Mouse (Mus musculus) megakaryocyte progenitor cell, adult 5-6 weeks (primary cell): Measurements from ENCODE around the gene Prickle1. TPM values are rescaled to one million over a fixed set of nuclear protein-coding genes. Genes with fewer than 3 reads are reported as not detected.

Experiments used
- ATAC-seq: replicated peaks from 2 replicates; pipeline ENCODE4 v1.8.0; 2016; ENCODE audit warnings: mild to moderate bottlenecking, moderate TSS enrichment, inconsistent platforms; ENCODE audit not compliant: poor library complexity
- total RNA-seq, 2 experiments: library from RNA; stranded (forward) in 1 of 2; stranded (reverse) in 1 of 2; fragments of 157-497, 149-512 nt in 1 of 2; fragments of 200-1000 nt in 1 of 2; gene quantifications; 2 replicates each; pipeline versions ENCODE4 v1.2.3 to v1.2.4; 2015 to 2017

Prickle1 gene
- total RNA-seq, 2 experiments from 2014 or later: 1.7 to 1.8 TPM

DNA sequence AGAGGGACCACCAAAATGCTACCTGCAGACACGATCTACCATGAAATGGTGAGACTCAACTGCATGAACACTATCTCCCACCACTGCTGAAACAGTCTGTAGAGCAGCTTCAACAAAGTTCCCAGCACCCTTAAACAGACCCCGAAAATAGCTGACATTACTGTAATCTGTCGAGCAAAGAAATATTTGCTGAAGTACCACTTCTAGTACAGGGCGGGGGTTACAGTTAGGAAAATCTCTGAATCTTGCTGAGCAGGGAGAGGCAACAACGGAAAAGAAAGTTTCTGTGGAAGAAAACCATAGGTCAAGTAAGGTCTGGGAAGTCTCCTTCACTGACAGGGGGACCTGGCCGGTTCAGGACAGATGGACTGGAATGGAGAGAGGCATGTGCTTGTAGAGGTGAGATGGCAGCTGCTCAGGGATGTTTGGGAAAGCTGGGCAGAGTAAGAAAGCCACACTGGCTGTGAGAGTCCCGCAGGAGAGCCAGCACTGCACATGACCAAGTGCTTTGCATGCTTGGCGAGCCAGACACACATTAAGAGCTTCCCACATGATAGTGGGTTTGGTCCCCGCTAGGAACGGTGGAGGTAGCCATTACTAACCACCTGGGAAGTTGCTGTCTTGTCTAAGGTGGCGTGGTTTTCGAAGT is 41.4 kb downstream of the Prickle1 start:
- no peak for ATAC-seq

- peak; percentile 95 for ATAC-seq
These were observed 43.5 kb downstream of the Prickle1 start for GRCm38 (mm10) chr15:93552169-93552568.

DNA sequence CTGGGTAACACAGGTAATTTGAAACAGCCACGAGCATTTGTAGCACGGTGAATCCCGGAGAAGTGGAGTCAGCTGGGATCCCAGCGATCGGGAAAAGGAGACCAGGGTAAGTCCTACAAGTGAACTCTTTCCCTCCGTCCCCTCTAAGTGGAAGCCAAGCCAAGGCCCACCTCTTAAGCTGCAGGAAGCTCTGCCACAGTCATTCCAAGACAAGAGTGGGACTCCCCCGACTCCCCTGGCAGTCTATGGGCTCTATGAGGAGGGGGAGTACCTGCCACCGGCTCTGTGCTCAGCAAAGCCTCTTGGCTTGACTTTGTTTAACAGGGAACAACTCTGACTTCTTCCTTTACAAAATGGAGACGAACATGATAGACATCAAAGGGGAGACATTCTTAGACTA is 47.4 kb downstream of the Prickle1 start:
- ATAC-seq: no peak

GRCm38 (mm10) chr15:93539415-93539814 is 56.3 kb downstream of the Prickle1 start:
- ATAC-seq: peak; percentile 44; the same call in 1 of the 2 replicates

DNA sequence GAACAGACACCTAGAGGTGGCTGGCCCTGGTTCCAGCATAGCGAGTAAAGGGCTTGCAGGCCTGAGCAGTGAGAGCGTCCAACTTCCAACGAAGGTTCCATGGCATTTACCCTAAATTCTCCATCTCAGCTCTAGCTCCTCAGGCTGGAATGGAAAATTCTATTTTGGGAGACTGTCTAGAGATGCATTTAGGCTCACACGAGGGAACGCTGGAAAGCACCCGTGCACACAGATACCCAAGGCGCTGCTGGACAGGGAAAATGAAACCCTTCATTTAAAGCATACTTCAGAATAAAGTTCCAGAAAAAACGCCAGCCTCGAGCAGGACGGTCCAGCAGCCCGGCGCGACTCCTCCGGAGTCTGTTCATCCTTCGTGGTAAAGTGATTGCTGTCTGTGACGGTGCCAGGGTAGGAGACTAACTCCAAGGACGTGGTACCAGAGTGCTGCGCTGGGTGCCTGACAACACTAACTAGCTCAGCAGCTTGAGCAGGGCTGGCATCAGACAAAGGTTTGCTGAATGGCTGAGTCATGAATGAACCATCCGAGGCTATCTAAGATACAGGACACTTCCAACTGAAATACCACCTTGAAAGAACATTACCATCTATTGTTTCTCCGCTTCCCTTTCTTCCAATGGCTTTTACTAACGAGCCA is 57.0 kb downstream of the Prickle1 start:
- no peak for ATAC-seq

GRCm38 (mm10) chr15:93537745-93538144 is 57.9 kb downstream of the Prickle1 start:
- no peak for ATAC-seq

GRCm38 (mm10) chr15:93536191-93536590 is 59.5 kb downstream of the Prickle1 start:
- no peak for ATAC-seq

DNA sequence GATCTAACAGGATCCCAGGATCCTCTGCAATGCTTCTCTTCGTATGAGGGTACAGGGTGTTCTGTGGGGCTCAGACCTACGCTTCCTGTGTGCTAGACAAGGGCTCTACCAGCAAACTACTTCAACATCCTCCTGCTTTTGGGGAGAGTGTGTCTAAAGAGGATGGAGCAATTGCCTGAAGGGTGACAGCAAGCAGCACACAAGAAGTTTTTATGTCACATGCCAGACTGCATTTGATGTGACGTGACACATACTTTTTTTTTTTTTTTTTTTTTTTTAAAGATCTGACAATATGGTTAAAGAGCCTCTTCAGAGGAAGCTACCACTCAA is 65.0 kb downstream of the Prickle1 start:
- no peak for ATAC-seq

- ATAC-seq: peak; percentile 51
These were observed 65.6 kb downstream of the Prickle1 start for GRCm38 (mm10) chr15:93529831-93530702.

GRCm38 (mm10) chr15:93525305-93525917 is 70.3 kb downstream of the Prickle1 start:
- peak; percentile 80 for ATAC-seq

DNA sequence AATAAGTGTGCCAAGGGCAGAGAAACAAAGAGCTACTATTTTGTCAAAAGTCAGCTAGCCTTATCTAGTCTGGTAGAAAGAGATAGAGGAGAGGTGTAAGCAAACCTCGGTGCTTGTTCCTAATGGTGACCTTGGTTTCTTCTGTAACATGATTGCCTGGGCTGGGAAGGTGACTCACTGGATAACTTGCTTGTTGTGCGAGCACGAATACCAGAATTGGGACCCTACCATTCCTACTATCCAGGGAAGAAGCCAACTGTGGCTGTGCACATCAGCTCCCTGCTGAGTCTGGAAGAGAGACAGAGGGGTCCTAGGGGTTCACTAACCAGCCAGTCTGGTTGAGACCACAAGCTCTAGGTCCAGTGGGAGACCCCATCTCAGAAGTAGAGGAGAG is 73.9 kb downstream of the Prickle1 start:
- ATAC-seq: no peak

DNA sequence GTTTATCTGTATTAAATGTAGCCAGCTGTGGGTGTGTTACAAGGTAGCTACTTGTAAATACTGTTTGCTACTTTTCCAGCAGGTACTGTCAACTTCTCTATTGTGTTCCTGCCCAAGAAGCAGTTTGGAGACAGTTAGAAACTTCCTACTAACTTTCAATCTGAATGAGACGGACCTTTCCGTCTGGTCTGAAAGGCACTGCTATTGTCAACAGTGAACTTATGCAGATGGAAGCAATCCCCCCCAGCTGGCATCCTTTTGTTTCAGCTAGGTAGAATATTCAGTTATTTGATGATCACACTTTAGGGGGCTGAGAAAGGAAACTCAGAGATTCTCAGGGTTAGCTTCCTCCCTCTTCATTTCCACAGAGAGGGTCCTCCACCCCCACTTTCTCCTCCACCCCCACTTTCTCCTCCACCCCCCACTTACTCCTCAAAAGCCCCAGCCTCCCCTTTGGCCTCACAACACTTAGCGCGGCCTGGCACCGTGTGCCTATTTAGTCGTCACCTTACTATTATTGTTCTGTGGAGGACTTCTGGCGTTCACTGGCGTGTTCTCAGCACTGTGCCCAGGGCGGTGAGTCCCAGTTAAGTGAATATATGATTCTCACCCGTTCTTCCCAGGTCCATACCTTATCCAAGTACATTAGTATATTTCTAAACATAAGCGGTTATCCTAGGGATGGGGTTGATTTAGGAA is 74.5 kb downstream of the Prickle1 start:
- ATAC-seq: no peak

GRCm38 (mm10) chr15:93519836-93520826 is 75.6 kb downstream of the Prickle1 start:
- no peak for ATAC-seq

DNA sequence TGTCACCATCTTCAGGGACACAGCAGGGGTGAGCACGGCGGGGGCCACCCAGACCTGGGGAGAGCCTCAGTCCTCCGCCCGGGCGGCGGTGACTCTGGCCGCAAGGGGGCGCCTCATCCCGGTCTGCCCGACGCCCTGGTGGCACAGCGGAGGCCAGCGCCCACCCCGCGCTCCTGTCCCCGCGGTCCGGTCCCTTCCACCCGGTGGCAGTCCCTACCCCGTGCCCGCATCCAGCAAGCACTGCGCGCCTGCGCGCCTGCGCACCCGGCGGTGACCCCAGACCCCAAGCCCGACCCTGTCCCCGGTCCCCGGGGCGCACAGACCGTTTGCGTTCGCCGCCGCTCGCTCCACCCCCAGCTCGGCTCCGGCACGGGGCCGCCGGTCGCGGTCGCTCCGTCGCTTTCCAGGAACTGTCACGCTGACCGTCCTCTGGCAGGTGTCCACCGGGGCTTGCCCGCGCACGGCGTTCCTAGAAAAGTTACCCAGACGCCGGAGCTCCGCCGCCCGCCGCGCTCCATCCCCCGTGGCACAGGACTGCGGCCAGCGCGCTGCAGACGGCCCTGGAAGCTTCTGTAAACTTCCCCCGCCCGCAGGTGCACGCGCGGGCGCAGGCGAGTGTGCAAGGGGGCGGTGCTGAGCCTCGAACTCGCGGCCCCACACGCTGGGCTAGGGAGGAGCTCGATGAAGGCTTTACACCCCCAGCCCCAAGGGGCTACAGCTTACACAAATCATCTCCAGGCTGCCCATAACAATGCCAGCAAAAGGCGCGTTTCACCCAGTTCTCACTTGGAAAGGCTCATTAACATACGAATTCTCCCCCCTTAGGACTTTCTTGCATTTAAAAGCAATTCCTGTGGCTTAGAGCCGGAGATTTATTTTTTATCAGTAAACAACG is 76.5 kb downstream of the Prickle1 start:
- ATAC-seq: peak; percentile 83

DNA sequence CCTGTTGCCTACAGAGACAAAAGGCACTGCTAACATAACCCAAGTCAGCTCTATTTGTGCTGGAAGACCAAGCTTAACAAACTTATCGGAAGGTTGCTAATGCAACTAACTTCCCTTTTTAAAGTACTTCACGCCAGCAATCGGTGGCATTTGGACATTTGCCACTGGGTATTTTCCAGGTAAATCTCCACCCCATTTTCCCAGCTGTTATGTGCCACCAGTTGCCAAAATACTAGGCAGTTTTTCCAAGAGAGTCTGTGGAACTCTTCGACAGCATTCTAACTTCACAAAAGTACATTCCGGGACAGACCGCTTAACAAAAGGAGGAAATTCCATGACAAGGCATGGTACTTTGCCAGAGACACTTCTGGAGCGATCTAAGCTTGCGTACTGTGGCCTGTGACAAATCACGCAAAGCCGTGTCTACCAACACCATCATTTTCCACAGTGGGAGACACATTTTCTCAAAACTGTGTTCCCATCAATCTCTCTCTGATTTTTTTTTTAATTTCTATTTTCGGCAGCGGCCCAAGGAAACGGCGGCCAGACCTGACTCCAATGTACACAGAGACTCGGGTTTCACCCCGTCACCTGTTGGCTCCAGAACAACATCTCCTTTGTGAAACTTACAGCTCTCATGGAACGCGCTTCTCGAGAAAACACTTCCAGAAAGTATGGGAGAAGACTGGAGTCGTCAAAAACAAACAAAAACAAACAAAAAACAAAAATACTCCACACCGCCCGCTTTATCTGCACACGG is 77.4 kb downstream of the Prickle1 start:
- ATAC-seq: no peak

DNA sequence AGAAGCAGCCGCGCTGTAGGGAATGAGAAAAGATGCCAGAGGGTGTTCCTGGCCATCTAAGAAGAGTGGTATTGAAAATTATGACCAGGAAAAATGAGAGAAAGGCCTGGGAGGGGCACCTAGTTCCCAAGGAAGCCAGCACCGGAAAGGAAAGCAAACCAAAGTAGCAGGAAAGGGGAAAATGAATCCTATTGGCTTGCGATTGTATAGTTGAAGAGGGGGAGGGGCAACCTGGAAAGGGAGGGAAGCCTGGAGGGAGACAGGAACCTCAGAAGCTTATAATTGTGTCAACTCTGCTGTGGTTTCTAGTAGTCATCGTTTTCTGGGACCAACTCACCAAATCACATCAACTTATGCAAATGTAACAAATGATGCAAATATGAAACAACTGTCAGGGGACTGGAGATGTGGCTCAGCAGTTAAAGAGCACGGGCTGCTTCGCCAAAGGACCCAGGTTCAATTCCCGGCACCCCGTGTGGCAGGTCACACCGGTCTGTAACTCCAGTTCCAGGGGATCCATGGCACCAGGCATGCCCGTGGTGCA is 78.6 kb downstream of the Prickle1 start:
- no peak for ATAC-seq

DNA sequence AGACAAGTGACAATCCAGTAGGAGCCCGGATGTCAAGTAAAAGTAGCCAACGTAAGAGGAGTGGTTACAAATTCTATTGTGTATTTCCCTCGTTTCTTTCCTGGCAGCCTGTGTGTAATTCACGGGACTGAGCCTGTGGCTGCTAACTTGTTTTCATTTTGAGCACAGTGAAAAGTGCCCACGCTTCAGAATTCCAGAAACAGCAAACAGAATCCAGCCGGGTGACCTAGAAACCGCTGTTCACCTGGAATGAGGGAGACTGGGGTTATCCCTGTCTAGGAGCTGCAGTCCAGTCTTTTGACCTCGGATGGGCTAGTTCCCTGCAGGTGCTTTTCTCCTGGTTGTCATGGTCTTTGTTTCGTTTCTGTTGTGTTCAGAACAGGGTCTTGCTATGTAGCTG is 80.4 kb downstream of the Prickle1 start:
- no peak for ATAC-seq

DNA sequence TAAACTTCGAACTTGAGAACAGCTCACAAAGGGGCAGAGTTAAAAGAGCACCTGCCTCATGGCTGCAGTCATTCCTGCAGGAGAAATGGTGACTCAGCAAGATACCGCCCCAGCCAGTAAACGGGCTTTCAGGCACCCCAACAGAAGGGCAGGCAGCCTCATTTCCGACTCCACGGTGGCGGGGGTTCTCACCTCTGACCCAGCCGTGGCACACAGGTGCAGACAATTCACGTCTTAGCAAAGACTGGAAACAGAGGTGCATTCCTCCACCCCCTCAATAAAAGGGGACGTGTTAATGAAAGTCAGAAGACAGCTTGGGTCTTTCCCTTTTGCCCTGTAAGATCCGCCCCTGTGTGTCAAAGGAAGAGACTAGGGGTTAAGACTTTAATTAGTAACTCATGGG is 81.8 kb downstream of the Prickle1 start:
- peak; percentile 55 for ATAC-seq
